In genomic region chr5:144410666-144411065, GRCm38 (mm10) we compare ENCODE assay signal across 31 mouse cellular contexts. TPM values are rescaled to one million over a fixed set of nuclear protein-coding genes. Genes with fewer than 3 reads are reported as not detected.
A peak's percentile ranks its signal among the peaks of the same experiment; 100 is the strongest.
DNase-seq lines count a peak whose midpoint lies in the region; ATAC-seq lines count a peak whose summit lies in the region.
"Had no signal": no experiment of that assay in that cellular context is flagged by ENCODE, and none has a peak within 500 bp of the region (broad histone marks: within the 10 kb centered on the region; RNA-seq: fewer than 3 reads in every experiment).

No protein-coding gene starts in this region.

- no peak overlapping the region for H3K4me3 ChIP-seq in hindbrain, embryonic 16.5 days (ENCODE audit: low read length)
- H3K4me3 ChIP-seq: forebrain, embryonic 12.5 days; heart, adult 2 months; heart, embryonic 13.5 days; liver, embryonic 12.5 days had no signal

- peak; percentile 39 to 71 for DNase-seq in layer of hippocampus, adult 18-20 months (ENCODE audit: low spot score in 2 of 2)
- no peak for DNase-seq in layer of hippocampus, adult 9-10 months (ENCODE audit: low spot score)
- DNase-seq in right cerebral cortex, postnatal 36 days (ENCODE audit: low spot score in 2 of 2), result peak; percentile 18 to 34
- no peak for DNase-seq in right cerebral cortex, postnatal 14 days
- peak; percentile 3 to 55 for DNase-seq in left cerebral cortex, adult 8-10 months (ENCODE audit: low spot score in 2 of 2)
- DNase-seq in heart, adult 8-10 months (ENCODE audit: low spot score), result no peak
- DNase-seq: adrenal gland, postnatal 14 days; cerebellum, adult 11-12 months; cerebellum, adult 9-11 months; heart, adult 2 months; heart, postnatal 10 days; kidney, adult 11 months; kidney, postnatal 14 days; liver, postnatal 0 days; lung, postnatal 36 days; spleen, adult 18-20 months; thymus, adult 2 months; thymus, postnatal 4 days had no signal

- no peaks in the 10 kb centered on the region for H3K27me3 ChIP-seq in hindbrain, embryonic 16.5 days (replicated peaks; ENCODE audit: control insufficient read depth, insufficient read depth, low read length)
- H3K27me3 ChIP-seq: forebrain, embryonic 12.5 days; heart, embryonic 13.5 days; liver, embryonic 12.5 days had no signal

- no peak overlapping the region for H3K4me2 ChIP-seq in hindbrain, embryonic 16.5 days (ENCODE audit: low read length)
- H3K4me2 ChIP-seq: forebrain, embryonic 12.5 days; heart, embryonic 13.5 days; hindbrain, embryonic 14.5 days; liver, embryonic 12.5 days; midbrain, embryonic 11.5 days had no signal

- no peak for ATAC-seq in hindbrain, embryonic 16.5 days
- ATAC-seq: CD4-positive, CD25-positive, alpha-beta regulatory T cell, adult 4 months; inflammation-experienced regulatory T-cells, adult 6 months; liver, embryonic 12.5 days; liver, postnatal 0 days; midbrain, embryonic 16.5 days had no signal

- H3K36me3 ChIP-seq in hindbrain, embryonic 16.5 days (ENCODE audit: control insufficient read depth, insufficient read depth, low read length), result no peaks in the 10 kb centered on the region
- H3K36me3 ChIP-seq: forebrain, embryonic 12.5 days; heart, embryonic 13.5 days; liver, embryonic 12.5 days had no signal

- 95% methylated on average over 10 of the region's 10 CpGs for WGBS in hindbrain, embryonic 16.5 days

- H3K9me3 ChIP-seq in hindbrain, embryonic 16.5 days (ENCODE audit: control insufficient read depth, low read length), result no peaks in the 10 kb centered on the region
- H3K9me3 ChIP-seq: forebrain, embryonic 12.5 days; heart, embryonic 13.5 days had no signal

- no peak overlapping the region for H3K27ac ChIP-seq in hindbrain, embryonic 16.5 days (ENCODE audit: low read depth, low read length)
- H3K27ac ChIP-seq: forebrain, embryonic 12.5 days; heart, adult 2 months; heart, embryonic 13.5 days; hindbrain, embryonic 14.5 days; liver, embryonic 12.5 days; stomach, postnatal 0 days had no signal

- peaks cover 8% of the 10 kb centered on the region for H3K4me1 ChIP-seq in hindbrain, embryonic 16.5 days (ENCODE audit: control insufficient read depth, insufficient read depth, low read depth, low read length)
- H3K4me1 ChIP-seq: heart, embryonic 13.5 days; liver, embryonic 12.5 days had no signal

- H3K9ac ChIP-seq in hindbrain, embryonic 16.5 days (ENCODE audit: low read depth, low read length), result no peak overlapping the region
- H3K9ac ChIP-seq: forebrain, embryonic 12.5 days; heart, embryonic 13.5 days; hindbrain, embryonic 14.5 days; liver, embryonic 12.5 days; liver, postnatal 0 days had no signal

RNA-seq across cellular contexts. Expression of gene Baiap2l1, which starts 52.8 kb away (rescaled TPM):
- under 1 TPM; 0.46 to 0.87 TPM for total RNA-seq in layer of hippocampus, adult 18-20 months (2021)
- total RNA-seq in left cerebral cortex, adult 8-10 months (2022), result under 1 TPM; 0.50 to 0.74 (median 0.56) TPM
- total RNA-seq in heart, adult 8-10 months (2022), result 10 to 100 TPM in 1 of 4 experiments, 1 to 10 TPM in 3; 6.4 to 10.6 (median 8.3) TPM
- polyA plus RNA-seq in hindbrain, embryonic 16.5 days (2015; fragmentation: Nextera tagmentation; extraction: Ambion mirVana), result 1.8 and 2.2 TPM in 2 replicates
- total RNA-seq: hematopoietic stem cell, adult 5-6 weeks; megakaryocyte, adult 5-6 weeks; neutrophil, adult 5-6 weeks had no signal

Comparison
In these comparisons a context has a peak if more than half of its experiments do, and no peak if none do; other contexts are left out.
1. DNase-seq: peak in layer of hippocampus, adult 18-20 months (2 of 2), right cerebral cortex, postnatal 36 days (2 of 2) and left cerebral cortex, adult 8-10 months (2 of 2); none in layer of hippocampus, adult 9-10 months (single experiment), right cerebral cortex, postnatal 14 days (single experiment) and heart, adult 8-10 months (single experiment).